In the genomic region with DNA sequence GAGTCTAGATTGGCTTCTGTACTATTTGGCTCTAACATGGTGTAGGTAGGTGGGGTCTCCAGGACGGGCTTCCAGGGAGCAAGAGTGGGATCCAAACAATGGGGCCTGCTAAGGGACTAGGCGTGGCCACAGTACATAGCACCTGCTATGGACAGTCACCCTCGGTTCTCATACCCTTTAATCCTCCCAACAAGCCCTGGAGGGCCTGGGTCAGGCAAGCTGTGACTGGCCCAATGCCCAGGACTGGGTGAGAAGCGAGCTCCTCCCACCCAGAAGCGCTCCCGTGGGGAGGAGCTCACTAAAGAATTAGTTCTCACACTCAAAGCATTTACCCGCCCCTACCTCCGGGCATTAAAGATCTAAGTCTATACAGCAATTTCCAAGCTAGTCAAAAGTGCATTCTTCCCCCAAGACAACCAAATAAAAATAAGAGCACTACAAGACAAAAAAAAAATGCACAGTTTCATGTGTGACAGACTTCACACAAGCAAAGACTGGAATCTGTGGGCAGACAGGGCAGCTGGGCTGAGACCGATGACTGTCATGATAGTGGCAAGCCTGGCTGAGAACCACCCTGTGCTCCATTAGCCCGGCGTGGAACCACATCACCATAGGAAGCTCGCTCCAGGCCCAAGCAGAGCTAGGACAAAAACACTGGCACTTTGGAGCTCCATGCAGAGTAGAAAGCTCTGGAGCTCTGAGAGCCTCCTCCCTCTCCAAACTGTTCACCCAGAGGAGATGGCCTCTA, we compare ENCODE assay signal across 8 mouse cellular contexts. TPM values are rescaled to one million over a fixed set of nuclear protein-coding genes. Genes with fewer than 3 reads are reported as not detected.
DNase-seq lines count a peak whose midpoint lies in the region; ATAC-seq and TF ChIP-seq lines count a peak whose summit lies in the region.

No protein-coding gene starts in this region.

- no peaks in the 10 kb centered on the region for H3K36me3 ChIP-seq in heart, embryonic 10.5 days
- H3K36me3 ChIP-seq in embryonic facial prominence, embryonic 11.5 days (replicated peaks; ENCODE audit: control insufficient read depth, insufficient read depth, low read depth, low read length), result no peaks in the 10 kb centered on the region
- H3K36me3 ChIP-seq in kidney, adult 2 months (ENCODE audit: control insufficient read depth, insufficient read depth, low read length), result no peaks in the 10 kb centered on the region

- peaks cover 35% of the 10 kb centered on the region for H3K4me1 ChIP-seq in heart, embryonic 10.5 days
- H3K4me1 ChIP-seq in embryonic facial prominence, embryonic 11.5 days (ENCODE audit: control insufficient read depth, insufficient read depth, low read length), result no peaks in the 10 kb centered on the region
- H3K4me1 ChIP-seq in kidney, adult 2 months (ENCODE audit: control insufficient read depth, insufficient read depth, low read length), result peaks cover 56% of the 10 kb centered on the region

- ATAC-seq in embryonic facial prominence, embryonic 11.5 days (replicated peaks; ENCODE audit: insufficient number of reproducible peaks, low FRiP score, low TSS enrichment, low read depth), result no peak

- H3K9ac ChIP-seq in embryonic facial prominence, embryonic 11.5 days (replicated peaks; ENCODE audit: low read length), result no peak overlapping the region

- no peaks in the 10 kb centered on the region for H3K9me3 ChIP-seq in heart, embryonic 10.5 days
- no peaks in the 10 kb centered on the region for H3K9me3 ChIP-seq in embryonic facial prominence, embryonic 11.5 days (replicated peaks; ENCODE audit: control insufficient read depth, low read length)

- TF ChIP-seq CTCF in kidney, adult 2 months (conservative IDR thresholded peaks at IDR 0.05; ENCODE audit: insufficient read depth, insufficient read length, low read depth, low read length), result no peak

- H3K4me3 ChIP-seq in heart, embryonic 10.5 days, result no peak overlapping the region
- no peak overlapping the region for H3K4me3 ChIP-seq in embryonic facial prominence, embryonic 11.5 days (ENCODE audit: low read depth, low read length)
- H3K4me3 ChIP-seq in kidney, adult 2 months (ENCODE audit: insufficient read depth, low read depth, low read length), result no peak overlapping the region

- no peak for TF ChIP-seq POLR2A in kidney, adult 2 months (IDR thresholded peaks at IDR 0.05; ENCODE audit: low read depth, low read length)

- peaks cover 24% of the 10 kb centered on the region for H3K27me3 ChIP-seq in heart, embryonic 10.5 days (ENCODE audit: insufficient read depth, poor library complexity, severe bottlenecking)
- H3K27me3 ChIP-seq in embryonic facial prominence, embryonic 11.5 days (ENCODE audit: control insufficient read depth, insufficient read depth, low read length), result no peaks in the 10 kb centered on the region
- no peaks in the 10 kb centered on the region for H3K27me3 ChIP-seq in kidney, adult 2 months (replicated peaks; ENCODE audit: control insufficient read depth, insufficient read depth, low read length)

- peak; percentile 48 to 52 for DNase-seq in heart, postnatal 10 days
- DNase-seq in heart, embryonic 10.5 days (ENCODE audit: low spot score), result no peak
- peak; percentile 25 for DNase-seq in embryonic facial prominence, embryonic 11.5 days (ENCODE audit: low spot score)
- DNase-seq in kidney, adult 2 months, result peak; percentile 85
- peak; percentile 49 to 70 for DNase-seq in lung, postnatal 4 days
- no peak for DNase-seq in thymus, postnatal 14 days
- no peak for DNase-seq in left cerebral cortex, postnatal 25 days (ENCODE audit: low spot score in 2 of 2)
- DNase-seq in layer of hippocampus, postnatal 36 days, result no peak

- intact Hi-C loops in heart, postnatal 10 days (cut with DNase I), result no loop called here
- intact Hi-C loops in left cerebral cortex, postnatal 25 days (cut with DNase I), result no loop called here

- H3K4me2 ChIP-seq in embryonic facial prominence, embryonic 11.5 days (ENCODE audit: low read depth, low read length), result no peak overlapping the region

- H3K27ac ChIP-seq in heart, embryonic 10.5 days, result no peak overlapping the region
- H3K27ac ChIP-seq in embryonic facial prominence, embryonic 11.5 days (replicated peaks; ENCODE audit: low read depth, low read length), result no peak overlapping the region
- peak overlapping the region; percentile 96 for H3K27ac ChIP-seq in kidney, adult 2 months (ENCODE audit: insufficient read depth, low read depth, low read length)

- WGBS in heart, embryonic 10.5 days, result 72% methylated on average over 12 of the region's 12 CpGs
- 70% methylated on average over 12 of the region's 12 CpGs for WGBS in embryonic facial prominence, embryonic 11.5 days
- WGBS in kidney, adult 2 months, result 37% methylated on average over 12 of the region's 12 CpGs

RNA-seq across cellular contexts. Expression of a gene that starts 23.0 kb away (rescaled TPM):
- total RNA-seq in heart, postnatal 10 days (2021), result 10 to 100 TPM; 13.9 to 17.2 TPM
- polyA plus RNA-seq in heart, embryonic 10.5 days (2016; fragmentation: Nextera tagmentation; extraction: Ambion mirVana), result 12.9 and 16.6 TPM in 2 replicates
- polyA plus RNA-seq in embryonic facial prominence, embryonic 11.5 days (2014; fragmentation: Nextera tagmentation; extraction: Ambion mirVana), result 6.8 and 7.5 TPM in 2 replicates
- 200 and 223 TPM in 2 replicates for polyA plus RNA-seq in kidney, adult 2 months (2012; rRNA removed)
- 10 to 100 TPM; 15.7 to 16.3 TPM for total RNA-seq in left cerebral cortex, postnatal 25 days (2021)
- total RNA-seq in layer of hippocampus, postnatal 36 days (2021), result 10 to 100 TPM; 21.6 to 23.5 TPM

Comparison
In these comparisons a context has a peak if more than half of its experiments do, and no peak if none do; other contexts are left out.
1. DNase-seq: peak in heart, postnatal 10 days (2 of 2), embryonic facial prominence, embryonic 11.5 days (single experiment), kidney, adult 2 months (single experiment) and lung, postnatal 4 days (2 of 2); none in heart, embryonic 10.5 days (single experiment), thymus, postnatal 14 days (single experiment), left cerebral cortex, postnatal 25 days (0 of 2) and layer of hippocampus, postnatal 36 days (0 of 2).